Mouse (Mus musculus): ENCODE measurements around the gene Crybb3.

The Crybb3 gene

GRCm38 (mm10) chr5:113045511-113046273 lies 35.7 kb downstream of the Crybb3 start:
- no peak for DNase-seq (ENCODE audit: low spot score)

DNA sequence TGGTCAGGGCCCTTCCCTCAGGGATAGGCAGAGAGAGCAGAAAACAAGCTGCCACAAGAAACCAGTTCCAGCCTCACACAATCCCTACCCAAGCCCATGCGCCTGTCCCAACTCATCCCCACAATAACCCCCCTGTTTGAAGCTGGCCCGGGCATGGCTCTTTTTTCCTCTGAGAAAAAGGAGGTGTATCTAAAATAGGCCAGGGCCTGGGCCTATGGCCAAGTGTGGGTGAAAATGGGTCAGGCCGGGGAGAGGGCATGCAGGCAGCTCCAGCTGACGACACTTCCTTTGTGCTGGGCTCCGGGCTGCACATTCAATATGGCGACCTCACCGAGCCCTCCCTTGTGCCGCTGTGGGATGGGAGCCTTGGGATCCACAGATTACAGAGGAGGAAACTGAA lies 37.9 kb downstream of the Crybb3 start:
- DNase-seq (ENCODE audit: low spot score), result no peak

DNA sequence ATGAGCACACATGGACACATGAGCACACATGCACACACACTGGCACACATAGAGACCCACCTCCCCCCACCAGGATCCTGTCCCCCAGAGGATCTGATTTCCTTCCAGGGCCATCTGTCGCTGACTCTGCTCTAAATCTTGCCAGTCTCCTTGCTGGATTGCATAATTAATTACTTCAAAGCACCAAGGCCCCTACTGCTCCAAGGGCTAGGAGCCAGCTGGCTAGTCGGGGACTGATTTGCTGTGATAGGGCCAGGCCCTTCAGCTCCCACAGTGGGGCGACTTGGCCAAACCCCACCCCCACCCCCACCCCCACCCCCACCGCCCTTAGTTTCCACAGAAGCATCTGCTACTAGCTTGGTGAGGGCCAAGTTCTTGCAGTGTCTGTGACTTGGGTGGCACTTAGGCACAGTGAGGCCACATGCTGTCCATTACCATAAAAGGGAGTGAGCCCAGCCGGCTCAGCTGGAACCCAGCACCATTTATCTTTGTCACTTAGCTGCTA lies 39.8 kb downstream of the Crybb3 start:
- DNase-seq (ENCODE audit: low spot score), result peak; percentile 42

GRCm38 (mm10) chr5:113040776-113041175 lies 40.6 kb downstream of the Crybb3 start:
- DNase-seq (ENCODE audit: low spot score), result no peak

DNA sequence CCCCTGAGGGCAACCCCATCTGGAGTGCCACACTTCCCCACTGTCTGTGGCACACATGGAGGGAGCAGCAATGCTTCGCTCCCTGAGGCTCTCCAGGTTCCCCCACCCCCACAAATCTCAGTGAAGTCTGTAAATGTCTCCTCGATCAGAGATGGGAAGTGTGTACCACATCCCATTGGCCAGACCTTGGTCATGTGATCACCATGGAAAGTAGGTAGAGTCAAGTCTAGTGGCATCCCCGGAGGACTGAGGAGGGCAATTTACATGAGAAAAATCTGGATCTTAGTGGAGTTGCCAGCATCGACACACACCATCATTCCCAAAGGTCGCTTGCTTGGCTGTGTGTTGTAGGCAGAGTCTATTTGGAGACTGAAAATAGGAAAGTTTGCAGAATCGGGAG lies 42.8 kb downstream of the Crybb3 start:
- no peak for DNase-seq (ENCODE audit: low spot score)

DNA sequence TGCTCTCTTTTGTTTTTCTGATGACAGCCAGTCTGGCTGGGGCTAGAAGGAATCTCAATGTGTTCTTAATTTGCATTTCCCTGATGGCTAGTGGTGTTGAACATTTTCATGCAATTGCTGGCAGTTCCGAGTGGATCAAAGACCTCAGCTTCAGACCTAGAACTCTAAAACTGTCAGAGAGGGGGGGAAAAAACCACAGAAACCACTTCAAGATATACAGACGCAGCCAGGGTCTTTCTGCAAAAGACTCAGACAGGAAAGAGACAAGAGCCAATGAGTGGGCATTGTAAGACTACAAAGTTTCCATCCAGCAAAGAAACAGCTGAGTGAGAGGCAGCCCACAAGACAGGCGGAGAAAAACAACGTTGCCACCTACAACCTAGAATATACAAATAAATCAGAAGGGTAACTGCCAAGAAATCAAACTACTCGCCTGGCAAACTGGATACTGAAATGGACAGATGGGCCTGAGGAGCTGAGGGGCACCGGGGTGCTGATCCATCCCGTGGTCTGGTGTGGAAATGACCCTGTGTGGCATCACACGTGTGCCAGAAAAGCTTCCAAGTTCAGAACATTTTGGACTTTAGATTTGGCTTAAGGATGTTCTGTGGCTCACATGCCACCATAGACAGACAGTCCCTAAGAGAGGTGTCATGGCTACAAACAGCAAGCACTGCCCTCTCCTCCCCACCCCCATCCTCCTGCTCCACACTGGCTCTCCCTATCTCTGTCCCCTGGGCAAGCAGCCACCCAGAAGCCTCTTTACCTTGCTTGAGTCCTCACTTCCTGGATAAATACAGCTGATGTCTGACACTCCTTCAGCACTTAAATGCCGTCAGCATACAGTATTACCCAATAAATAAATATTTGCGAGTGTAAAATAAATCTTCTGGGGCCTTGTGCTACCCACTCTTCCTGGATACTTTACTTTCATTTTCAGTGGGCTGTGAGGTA lies 46.0 kb downstream of the Crybb3 start:
- DNase-seq (ENCODE audit: low spot score), result no peak

DNA sequence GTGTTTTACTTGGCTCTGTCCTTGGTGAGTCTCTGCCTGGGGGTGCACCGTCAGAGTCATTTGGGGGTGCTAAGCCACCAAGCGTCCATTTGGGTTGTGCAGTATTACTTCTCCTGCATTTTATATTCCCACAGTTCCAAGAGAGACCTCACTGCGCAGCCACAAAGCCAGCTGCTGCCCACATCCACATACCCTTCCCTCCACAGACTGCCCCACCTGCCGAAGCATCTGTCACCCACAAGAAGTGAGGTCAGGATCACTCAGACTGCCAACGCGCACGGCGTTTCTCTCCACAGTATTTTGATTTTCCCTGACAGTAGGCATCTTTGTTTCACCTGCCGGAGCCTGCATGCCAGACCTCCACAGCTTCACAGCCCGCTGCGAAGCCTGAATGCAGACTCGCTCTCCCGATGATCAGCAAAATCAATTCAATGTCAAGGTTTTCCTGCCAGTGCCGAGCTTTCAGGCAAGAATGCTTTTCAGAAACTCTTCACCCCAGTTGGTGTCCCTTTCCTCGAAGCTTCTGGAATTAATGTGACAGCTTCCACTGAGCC lies 50.1 kb downstream of the Crybb3 start:
- DNase-seq (ENCODE audit: low spot score), result no peak

GRCm38 (mm10) chr5:113030082-113030481 lies 51.3 kb downstream of the Crybb3 start:
- DNase-seq (ENCODE audit: low spot score), result no peak

DNA sequence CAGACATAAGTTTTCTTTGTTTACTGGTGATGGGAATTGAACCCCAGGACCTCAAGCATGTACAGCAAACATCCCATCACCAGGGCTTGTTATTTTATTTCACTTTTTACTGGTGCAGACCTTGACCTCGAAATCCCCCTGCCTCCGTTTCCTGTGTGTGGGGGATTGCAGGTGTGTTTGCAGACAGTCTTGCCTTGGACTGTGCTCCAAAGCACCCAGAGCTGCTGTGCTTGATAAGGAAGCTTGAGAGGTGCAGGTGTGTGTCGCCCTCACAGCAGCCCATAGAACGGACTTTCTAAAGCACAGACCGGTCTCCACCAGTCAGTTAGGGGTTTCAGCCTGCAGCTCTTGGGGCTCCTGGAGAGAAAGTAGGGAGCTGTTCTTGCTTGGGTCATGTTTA lies 54.7 kb downstream of the Crybb3 start:
- DNase-seq (ENCODE audit: low spot score), result no peak

All from left cerebral cortex, adult 11 months (tissue).